Mouse (Mus musculus) liver, embryonic 16.5 days (tissue): ENCODE data around the gene Dnase2a. TPM values are rescaled to one million over a fixed set of nuclear protein-coding genes. Genes with fewer than 3 reads are reported as not detected.
A peak's percentile ranks its signal among the peaks of the same experiment; 100 is the strongest.

Source experiments
- ATAC-seq: fragments of 200-750 bp; cut with Nextera tagmentation; 2 replicates; pipeline ENCODE4 v1.8.0; 2017; ENCODE audit warnings: low read depth, mild to moderate bottlenecking, moderate number of reproducible peaks, moderate library complexity
- H3K27ac ChIP-seq: fragments of 300-500 bp; sonication (generic); 2 replicates; pipeline ENCODE4 v1.5.1; 2014; ENCODE audit warnings: mild to moderate bottlenecking, low read length
- H3K27me3 ChIP-seq: fragments of 300-500 bp; sonication (generic); 2 replicates; pipeline ENCODE4 v1.6.1; 2014; ENCODE audit warnings: low read depth, low read length, mixed read lengths; ENCODE audit not compliant: control insufficient read depth, insufficient read depth
- H3K36me3 ChIP-seq: fragments of 300-500 bp; sonication (generic); 2 replicates; pipeline ENCODE4 v1.6.1; 2014; ENCODE audit warnings: mild to moderate bottlenecking; ENCODE audit not compliant: control insufficient read depth, insufficient read depth
- H3K4me1 ChIP-seq: fragments of 300-500 bp; sonication (generic); 2 replicates; pipeline ENCODE4 v1.6.1; 2014; ENCODE audit warnings: low read depth, low read length, mixed read lengths; ENCODE audit not compliant: control insufficient read depth
- H3K4me2 ChIP-seq: fragments of 300-500 bp; sonication (generic); 2 replicates; pipeline ENCODE4 v1.6.1; 2014; ENCODE audit warnings: low read depth, low read length, mixed read lengths
- H3K4me3 ChIP-seq: fragments of 300-500 bp; sonication (generic); 2 replicates; pipeline ENCODE4 v1.5.1; 2014; ENCODE audit warnings: low read depth, mild to moderate bottlenecking, low read length
- H3K9ac ChIP-seq: fragments of 300-500 bp; sonication (generic); 2 replicates; pipeline ENCODE4 v1.6.1; 2014; ENCODE audit warnings: low read depth, low read length
- H3K9me3 ChIP-seq: fragments of 300-500 bp; sonication (generic); replicated peaks from 2 replicates; pipeline ENCODE4 v1.6.1; 2016; ENCODE audit warnings: low read length; ENCODE audit not compliant: control insufficient read depth
- WGBS: fragments of 180-500 bp; shearing (Covaris S2); extraction: QIAGEN DNeasy Blood & Tissue Kit; methylation state at CpG from one replicate; pipeline ENCODE4 v1.1.7; 2014; ENCODE audit not compliant: insufficient replicate concordance; 5-methylcytosine and 5-hydroxymethylcytosine counted together
- polyA plus RNA-seq: library from polyadenylated mRNA; unstranded; fragments of >200 nt; fragmentation: Nextera tagmentation; extraction: Ambion mirVana; gene quantifications from 2 replicates; pipeline ENCODE4 v1.2.1, GENCODE M21; 2015

Gene Dnase2a
- polyA plus RNA-seq, 1 experiment from 2014 or later = 12.5 TPM

GRCm38 (mm10) chr8:84925557-84925956 is 17.2 kb downstream of the Dnase2a start:
- Histone ChIP-seq H3K36me3 (no peaks in the 10 kb centered on the region), H3K27me3 (peaks cover 22% of the 10 kb centered on the region), H3K9me3 (no peaks in the 10 kb centered on the region), H3K4me1 (no peaks in the 10 kb centered on the region; the same call in 1 of the 2 replicates), H3K27ac (no peak overlapping the region), H3K4me3 (no peak overlapping the region), H3K4me2 (no peak overlapping the region), H3K9ac (no peak overlapping the region)
- ATAC-seq = no peak
- WGBS = 40% methylated on average over 7 of the region's 7 CpGs

DNA sequence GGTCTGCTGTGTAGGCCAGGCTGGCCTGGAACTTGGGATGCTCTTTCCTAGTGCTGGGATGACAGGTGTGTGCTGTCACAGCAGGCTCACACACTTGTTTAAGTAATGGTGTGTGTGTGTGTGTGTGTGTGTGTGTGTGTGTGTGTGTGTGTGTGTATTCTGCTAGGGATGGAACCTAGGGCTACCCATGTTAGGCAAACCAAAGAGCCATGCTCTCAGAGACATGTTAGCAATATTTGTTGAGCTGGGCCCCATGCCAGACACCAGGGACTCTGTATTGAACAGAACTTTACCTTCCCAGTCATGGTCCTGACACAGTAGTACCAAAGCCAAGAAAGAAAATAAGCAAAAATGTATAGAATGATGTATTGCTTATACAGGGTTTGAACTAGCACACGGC is 19.2 kb downstream of the Dnase2a start:
- Histone ChIP-seq H3K27me3 (peaks cover 38% of the 10 kb centered on the region), H3K9me3 (no peaks in the 10 kb centered on the region), H3K4me2 (no peak overlapping the region), H3K27ac (no peak overlapping the region), H3K36me3 (no peaks in the 10 kb centered on the region), H3K9ac (no peak overlapping the region), H3K4me1 (no peaks in the 10 kb centered on the region; the same call in 1 of the 2 replicates), H3K4me3 (no peak overlapping the region)
- WGBS = 41% methylated on average over 1 of the region's 1 CpGs
- no peak for ATAC-seq

- H3K4me3 ChIP-seq = no peak overlapping the region
- no peak overlapping the region for H3K27ac ChIP-seq
- 7% methylated on average over 47 of the region's 52 CpGs for WGBS
- peak; percentile 43; the same call in 1 of the 2 replicates for ATAC-seq
- no peak overlapping the region for H3K9ac ChIP-seq
- peak overlapping the region; percentile 27; the same call in 1 of the 2 replicates for H3K4me2 ChIP-seq
- no peaks in the 10 kb centered on the region for H3K36me3 ChIP-seq
- H3K4me1 ChIP-seq = no peaks in the 10 kb centered on the region; the same call in 1 of the 2 replicates
- no peaks in the 10 kb centered on the region for H3K9me3 ChIP-seq
- H3K27me3 ChIP-seq = peaks cover 42% of the 10 kb centered on the region
These were observed 20.3 kb downstream of the Dnase2a start for GRCm38 (mm10) chr8:84928456-84929306.

- Histone ChIP-seq H3K9me3 (no peaks in the 10 kb centered on the region), H3K27me3 (peaks cover 58% of the 10 kb centered on the region), H3K36me3 (no peaks in the 10 kb centered on the region), H3K27ac (no peak overlapping the region), H3K9ac (no peak overlapping the region), H3K4me1 (peaks cover 4% of the 10 kb centered on the region), H3K4me2 (no peak overlapping the region), H3K4me3 (no peak overlapping the region)
- no peak for ATAC-seq
- WGBS = 76% methylated on average over 13 of the region's 13 CpGs
These were observed 22.2 kb downstream of the Dnase2a start for GRCm38 (mm10) chr8:84930582-84930981.

- 62% methylated on average over 16 of the region's 16 CpGs for WGBS
- H3K4me3 ChIP-seq = no peak overlapping the region
- no peak overlapping the region for H3K27ac ChIP-seq
- H3K27me3 ChIP-seq = peaks cover 86% of the 10 kb centered on the region
- no peaks in the 10 kb centered on the region for H3K9me3 ChIP-seq
- peaks cover 17% of the 10 kb centered on the region for H3K4me1 ChIP-seq
- H3K4me2 ChIP-seq = no peak overlapping the region
- H3K9ac ChIP-seq = no peak overlapping the region
- no peaks in the 10 kb centered on the region for H3K36me3 ChIP-seq
- no peak for ATAC-seq
These were observed 25.6 kb downstream of the Dnase2a start for GRCm38 (mm10) chr8:84933767-84934559.

DNA sequence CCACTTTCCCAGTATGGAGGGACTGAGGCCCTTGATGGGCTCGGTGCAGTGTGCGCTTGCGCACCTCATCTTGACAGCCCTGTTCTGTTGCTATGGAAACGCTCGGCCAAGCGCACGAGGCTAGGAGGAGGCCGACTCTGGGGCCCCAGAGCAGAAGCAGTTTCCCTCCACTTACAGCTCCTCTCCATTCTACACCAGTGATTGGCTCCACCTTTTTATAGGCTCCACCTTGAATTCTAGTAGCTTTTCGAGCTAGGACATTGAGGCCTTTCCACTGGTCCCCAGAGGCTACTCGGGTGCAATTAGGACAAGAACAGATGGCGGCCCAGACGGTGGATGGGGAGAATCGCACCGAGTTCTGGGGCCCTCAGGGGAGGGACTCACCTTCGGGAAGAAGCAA is 26.5 kb downstream of the Dnase2a start:
- no peak overlapping the region for H3K4me2 ChIP-seq
- ATAC-seq = no peak
- no peaks in the 10 kb centered on the region for H3K36me3 ChIP-seq
- 3% methylated on average over 15 of the region's 15 CpGs for WGBS
- no peak overlapping the region for H3K27ac ChIP-seq
- peaks cover 83% of the 10 kb centered on the region for H3K27me3 ChIP-seq
- no peaks in the 10 kb centered on the region for H3K9me3 ChIP-seq
- H3K4me1 ChIP-seq = peaks cover 17% of the 10 kb centered on the region
- H3K9ac ChIP-seq = no peak overlapping the region
- H3K4me3 ChIP-seq = no peak overlapping the region

DNA sequence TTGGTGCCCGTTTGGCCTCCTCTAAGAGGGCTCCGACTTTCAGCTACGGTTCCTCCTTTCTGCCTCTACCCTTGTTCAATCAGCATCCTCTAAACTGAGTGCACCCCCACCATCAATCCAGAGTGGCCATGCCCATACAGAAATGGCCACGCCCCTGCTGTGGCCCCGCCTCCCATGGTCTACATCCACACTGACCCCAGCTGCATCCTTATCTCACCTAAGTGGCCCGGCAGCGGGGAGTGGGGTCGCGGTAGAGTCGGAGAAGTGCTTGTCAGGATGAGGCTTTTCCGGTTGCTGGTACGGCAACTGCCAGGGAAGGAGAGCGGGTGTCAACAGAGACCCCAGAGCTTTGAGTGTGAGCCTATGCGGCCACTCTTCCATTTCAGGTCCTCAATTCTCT is 27.1 kb downstream of the Dnase2a start:
- no peaks in the 10 kb centered on the region for H3K36me3 ChIP-seq
- H3K27me3 ChIP-seq = peaks cover 77% of the 10 kb centered on the region
- WGBS = 3% methylated on average over 14 of the region's 14 CpGs
- H3K9ac ChIP-seq = no peak overlapping the region
- no peaks in the 10 kb centered on the region for H3K9me3 ChIP-seq
- peaks cover 17% of the 10 kb centered on the region for H3K4me1 ChIP-seq
- H3K4me3 ChIP-seq = no peak overlapping the region
- no peak overlapping the region for H3K4me2 ChIP-seq
- ATAC-seq = no peak
- no peak overlapping the region for H3K27ac ChIP-seq

- Histone ChIP-seq H3K36me3 (no peaks in the 10 kb centered on the region), H3K9ac (no peak overlapping the region), H3K27ac (no peak overlapping the region), H3K9me3 (no peaks in the 10 kb centered on the region), H3K4me2 (peak overlapping the region; percentile 74), H3K27me3 (peaks cover 71% of the 10 kb centered on the region), H3K4me1 (peaks cover 17% of the 10 kb centered on the region), H3K4me3 (peak overlapping the region; percentile 51)
- 20% methylated on average over 23 of the region's 23 CpGs for WGBS
- no peak for ATAC-seq
These were observed 27.9 kb downstream of the Dnase2a start for GRCm38 (mm10) chr8:84936041-84936961.
